Mouse (Mus musculus) liver, adult 2 months (tissue): ENCODE results near the gene Gm49395.

ENCODE experiments used
- CTCF ChIP-seq: fragments of 200-500 bp; IDR thresholded peaks from 2 replicates; pipeline ENCODE4 v1.5.1; 2011; ENCODE audit warnings: low read depth, low read length, control low read depth
- POLR2A ChIP-seq: fragments of 200-500 bp; IDR thresholded peaks from 2 replicates; pipeline ENCODE4 v1.6.1; 2011; ENCODE audit warnings: low read length, control low read depth; ENCODE audit not compliant: insufficient read depth; ENCODE audit errors: extremely low read depth

DNA sequence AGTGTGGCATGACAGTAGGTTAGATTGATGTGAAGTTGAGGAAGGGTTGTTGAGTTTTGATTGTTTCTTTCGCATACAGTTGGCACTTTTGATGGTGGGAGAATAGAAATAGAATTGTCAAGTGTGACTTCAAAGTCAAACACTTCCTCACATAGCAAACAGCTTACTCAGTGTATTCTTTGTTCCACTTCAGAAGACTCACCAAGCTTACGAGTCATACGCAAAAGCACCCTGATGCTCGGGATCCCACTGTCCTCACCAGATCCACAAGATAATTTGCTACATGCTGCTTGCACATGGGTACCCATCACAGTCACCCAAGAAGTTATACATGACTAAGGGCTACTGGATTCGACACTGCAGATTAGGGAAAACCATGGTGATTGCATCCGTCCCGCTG, 36.8 kb upstream of the Gm49395 start:
- TF ChIP-seq CTCF = no peak
- no peak for TF ChIP-seq POLR2A
